Mouse (Mus musculus): ENCODE results near the gene Ackr1. TPM values are rescaled to one million over a fixed set of nuclear protein-coding genes. Genes with fewer than 3 reads are reported as not detected.

The Ackr1 gene
- polyA plus RNA-seq, 1 experiment, result 1.7 TPM

- H3K9me3 ChIP-seq (ENCODE audit: control insufficient read depth, low read length), result no peaks in the 10 kb centered on the region
- no peak for TF ChIP-seq TAL1 (IDR thresholded peaks at IDR 0.05; ENCODE audit: low read length)
- no peak for TF ChIP-seq GATA1 (IDR thresholded peaks at IDR 0.05; ENCODE audit: low read length)
- no peak overlapping the region for H3K4me3 ChIP-seq (replicated peaks)
- peaks cover 45% of the 10 kb centered on the region for H3K36me3 ChIP-seq (ENCODE audit: control insufficient read depth)
- H3K4me1 ChIP-seq (ENCODE audit: control insufficient read depth), result peaks cover 90% of the 10 kb centered on the region
- H3K27me3 ChIP-seq (ENCODE audit: control insufficient read depth), result 0 out of 2 replicates have a peak, but pooled peaks cover under 1% of the 10 kb centered on the region
Measured at GRCm38 (mm10) chr1:173337008-173337407, 3.5 kb upstream of the Ackr1 start.

DNA sequence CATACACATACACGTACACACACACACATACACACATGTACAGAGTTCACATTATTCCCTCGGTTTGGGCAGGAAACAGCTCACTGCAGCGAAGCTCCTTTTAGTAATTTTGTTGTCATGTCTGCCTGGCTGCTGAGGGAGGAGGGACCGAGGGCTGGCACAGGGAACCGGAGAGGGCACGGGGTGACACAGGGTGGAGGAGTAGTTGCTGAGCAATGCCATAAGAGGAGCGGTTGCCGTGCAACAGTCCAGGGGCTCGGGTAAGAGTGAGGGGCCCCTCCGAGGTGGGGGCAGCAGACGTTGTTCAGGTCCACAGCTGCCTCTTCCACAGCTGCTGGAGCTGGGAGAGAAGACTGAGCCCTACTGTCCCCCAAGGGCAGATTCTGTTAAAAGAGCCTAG, 2.4 kb upstream of the Ackr1 start:
- H3K36me3 ChIP-seq (ENCODE audit: control insufficient read depth), result peaks cover 52% of the 10 kb centered on the region
- H3K4me3 ChIP-seq (replicated peaks), result peak overlapping the region; percentile 23
- TF ChIP-seq TAL1 (IDR thresholded peaks at IDR 0.05; ENCODE audit: low read length) (no peak), GATA1 (IDR thresholded peaks at IDR 0.05; ENCODE audit: low read length) (no peak)
- no peaks in the 10 kb centered on the region for H3K27me3 ChIP-seq (ENCODE audit: control insufficient read depth)
- H3K4me1 ChIP-seq (ENCODE audit: control insufficient read depth), result peaks cover 92% of the 10 kb centered on the region
- no peaks in the 10 kb centered on the region for H3K9me3 ChIP-seq (ENCODE audit: control insufficient read depth, low read length)

- Histone ChIP-seq H3K9me3 (ENCODE audit: control insufficient read depth, low read length) (no peaks in the 10 kb centered on the region), H3K4me3 (replicated peaks) (peak overlapping the region; percentile 74), H3K27me3 (ENCODE audit: control insufficient read depth) (no peaks in the 10 kb centered on the region), H3K4me1 (ENCODE audit: control insufficient read depth) (peaks cover 92% of the 10 kb centered on the region), H3K36me3 (ENCODE audit: control insufficient read depth) (peaks cover 69% of the 10 kb centered on the region)
- TF ChIP-seq GATA1 (IDR thresholded peaks at IDR 0.05; ENCODE audit: low read length) (no peak), TAL1 (IDR thresholded peaks at IDR 0.05; ENCODE audit: low read length) (no peak)
Measured at GRCm38 (mm10) chr1:173332418-173332817, 1.1 kb downstream of the Ackr1 start.

DNA sequence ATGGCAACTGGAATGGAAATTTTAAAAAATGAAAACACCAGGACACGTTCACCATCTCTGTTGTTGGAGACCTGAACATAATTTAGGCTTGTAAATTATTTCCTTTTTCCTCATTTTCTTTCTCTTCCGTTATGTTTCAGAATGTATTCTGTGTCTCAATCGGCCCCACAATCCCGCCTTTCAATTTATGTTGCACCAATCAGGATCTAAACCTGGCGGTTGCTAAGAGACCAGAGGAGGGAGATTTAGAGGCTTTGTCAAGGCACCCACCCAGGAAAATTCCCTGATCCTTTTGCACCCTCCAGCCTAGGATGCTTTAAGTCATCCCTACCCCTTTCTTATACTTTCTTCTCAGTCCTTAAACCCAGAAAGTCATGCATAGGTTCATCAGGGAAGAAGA, 3.8 kb downstream of the Ackr1 start:
- Histone ChIP-seq H3K4me1 (ENCODE audit: control insufficient read depth) (peaks cover 93% of the 10 kb centered on the region), H3K9me3 (ENCODE audit: control insufficient read depth, low read length) (no peaks in the 10 kb centered on the region), H3K4me3 (replicated peaks) (peak overlapping the region; percentile 74), H3K36me3 (ENCODE audit: control insufficient read depth) (peaks cover 78% of the 10 kb centered on the region), H3K27me3 (ENCODE audit: control insufficient read depth) (no peaks in the 10 kb centered on the region)
- TF ChIP-seq GATA1 (IDR thresholded peaks at IDR 0.05; ENCODE audit: low read length) (no peak), TAL1 (IDR thresholded peaks at IDR 0.05; ENCODE audit: low read length) (no peak)

DNA sequence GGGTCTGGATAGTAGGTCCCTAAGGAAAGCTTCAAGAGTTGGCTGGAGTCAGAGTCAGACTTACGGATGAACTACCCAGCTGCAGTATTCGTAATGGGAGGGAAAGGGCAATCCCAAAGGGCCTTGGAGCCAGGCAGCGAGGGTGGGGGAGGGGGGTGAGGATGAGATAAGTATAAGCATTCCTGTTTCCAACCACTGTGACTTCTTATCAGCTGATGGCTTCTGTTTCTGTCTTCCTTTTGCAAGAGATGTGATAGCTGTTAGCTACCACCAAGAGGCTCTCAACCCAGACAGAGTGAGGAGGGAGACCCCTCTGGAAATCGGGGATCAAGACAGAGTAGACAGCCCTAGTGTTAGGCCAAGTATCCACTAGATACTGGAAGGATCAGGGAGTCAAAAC, 4.4 kb downstream of the Ackr1 start:
- Histone ChIP-seq H3K9me3 (ENCODE audit: control insufficient read depth, low read length) (no peaks in the 10 kb centered on the region), H3K36me3 (ENCODE audit: control insufficient read depth) (peaks cover 76% of the 10 kb centered on the region), H3K4me1 (ENCODE audit: control insufficient read depth) (peaks cover 93% of the 10 kb centered on the region), H3K4me3 (replicated peaks) (peak overlapping the region; percentile 74), H3K27me3 (ENCODE audit: control insufficient read depth) (no peaks in the 10 kb centered on the region)
- peak; percentile 89 for TF ChIP-seq GATA1 (IDR thresholded peaks at IDR 0.05; ENCODE audit: low read length)
- peak; percentile 87 for TF ChIP-seq TAL1 (IDR thresholded peaks at IDR 0.05; ENCODE audit: low read length)

- Histone ChIP-seq H3K4me1 (ENCODE audit: control insufficient read depth) (peaks cover 92% of the 10 kb centered on the region), H3K36me3 (ENCODE audit: control insufficient read depth) (peaks cover 76% of the 10 kb centered on the region), H3K9me3 (ENCODE audit: control insufficient read depth, low read length) (no peaks in the 10 kb centered on the region), H3K27me3 (ENCODE audit: control insufficient read depth) (no peaks in the 10 kb centered on the region), H3K4me3 (replicated peaks) (peak overlapping the region; percentile 74)
- no peak for TF ChIP-seq TAL1 (IDR thresholded peaks at IDR 0.05; ENCODE audit: low read length)
- TF ChIP-seq GATA1 (IDR thresholded peaks at IDR 0.05; ENCODE audit: low read length), result no peak
Measured at GRCm38 (mm10) chr1:173328446-173328845, 5.1 kb downstream of the Ackr1 start.

- Histone ChIP-seq H3K9me3 (ENCODE audit: control insufficient read depth, low read length) (no peaks in the 10 kb centered on the region), H3K4me3 (replicated peaks) (peak overlapping the region; percentile 28), H3K27me3 (ENCODE audit: control insufficient read depth) (no peaks in the 10 kb centered on the region), H3K36me3 (ENCODE audit: control insufficient read depth) (peaks cover 64% of the 10 kb centered on the region), H3K4me1 (ENCODE audit: control insufficient read depth) (peaks cover 95% of the 10 kb centered on the region)
- TF ChIP-seq GATA1 (IDR thresholded peaks at IDR 0.05; ENCODE audit: low read length) (no peak), TAL1 (IDR thresholded peaks at IDR 0.05; ENCODE audit: low read length) (no peak)
Measured at GRCm38 (mm10) chr1:173326552-173326951, 7.0 kb downstream of the Ackr1 start.

DNA sequence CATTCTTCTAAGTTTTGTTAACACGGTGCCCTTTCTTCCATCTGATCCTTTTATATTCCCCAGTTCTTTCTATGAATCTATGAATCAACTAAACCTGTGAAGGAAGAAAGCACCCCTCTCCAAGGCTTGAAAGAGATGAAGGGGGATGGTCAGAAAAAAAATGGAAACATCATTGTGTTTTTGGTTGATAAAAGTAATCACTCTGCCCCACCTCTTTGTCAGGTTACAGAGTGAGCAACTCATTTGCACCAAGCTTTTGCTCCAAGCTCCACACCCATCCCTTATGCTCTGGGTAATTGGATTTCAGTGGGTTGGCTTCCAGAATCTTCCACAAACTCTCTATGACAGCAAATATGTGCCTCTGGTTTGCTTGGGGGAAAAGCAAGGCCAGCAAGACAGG, 8.2 kb downstream of the Ackr1 start:
- peak overlapping the region; percentile 32 for H3K4me3 ChIP-seq (replicated peaks)
- peaks cover 84% of the 10 kb centered on the region for H3K4me1 ChIP-seq (ENCODE audit: control insufficient read depth)
- 0 out of 2 replicates have a peak, but pooled peaks have one; percentile 2 for TF ChIP-seq GATA1 (IDR thresholded peaks at IDR 0.05; ENCODE audit: low read length)
- TF ChIP-seq TAL1 (IDR thresholded peaks at IDR 0.05; ENCODE audit: low read length), result no peak; the same call in 2 of the 3 replicates
- H3K27me3 ChIP-seq (ENCODE audit: control insufficient read depth), result no peaks in the 10 kb centered on the region
- H3K36me3 ChIP-seq (ENCODE audit: control insufficient read depth), result peaks cover 52% of the 10 kb centered on the region
- H3K9me3 ChIP-seq (ENCODE audit: control insufficient read depth, low read length), result no peaks in the 10 kb centered on the region

DNA sequence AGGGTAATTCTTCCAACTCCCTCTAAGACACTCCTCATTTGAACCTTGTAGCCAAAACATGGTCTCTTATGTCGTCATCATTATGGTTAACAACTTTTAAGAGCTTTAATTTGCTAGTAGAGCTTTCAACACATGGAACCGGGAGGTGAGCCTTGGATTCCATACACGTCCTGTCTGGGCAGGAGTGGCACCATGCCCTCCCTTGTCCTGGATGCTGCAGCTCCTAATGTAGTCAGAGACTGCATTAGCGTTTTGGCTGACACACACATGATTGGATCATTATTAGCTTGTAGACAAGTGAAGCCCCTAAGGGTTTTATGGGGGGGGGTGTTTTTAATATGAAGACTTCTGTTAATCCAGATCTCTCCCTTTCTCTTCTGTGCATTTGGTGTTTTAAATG, 8.6 kb downstream of the Ackr1 start:
- Histone ChIP-seq H3K4me3 (replicated peaks) (no peak overlapping the region), H3K9me3 (ENCODE audit: control insufficient read depth, low read length) (no peaks in the 10 kb centered on the region), H3K4me1 (ENCODE audit: control insufficient read depth) (peaks cover 80% of the 10 kb centered on the region), H3K36me3 (ENCODE audit: control insufficient read depth) (peaks cover 48% of the 10 kb centered on the region), H3K27me3 (ENCODE audit: control insufficient read depth) (no peaks in the 10 kb centered on the region)
- no peak for TF ChIP-seq GATA1 (IDR thresholded peaks at IDR 0.05; ENCODE audit: low read length)
